Mouse (Mus musculus): ENCODE measurements at regions not wholly inside any gene's neighbourhood (a gene's known extent, or its start where the extent isn't known, plus 50 kb on each side); places are given as distances from the start of the nearest gene placed in this dataset.
A peak's percentile ranks its signal among the peaks of the same experiment; 100 is the strongest.

- DNase-seq = no peak
- intact Hi-C loops (cut with DNase I) = no loop called here
Observed at GRCm38 (mm10) chr12:14088960-14089359, 62.9 kb downstream of the Fam84a start.

- intact Hi-C loops (cut with DNase I) = no loop called here
- no peak for DNase-seq
Observed at GRCm38 (mm10) chr12:14082771-14083170, 69.1 kb downstream of the Fam84a start.

- no peak for DNase-seq
Observed at GRCm38 (mm10) chr12:14079892-14080291, 72.0 kb downstream of the Fam84a start.

GRCm38 (mm10) chr12:14069049-14069448, 82.8 kb downstream of the Fam84a start:
- DNase-seq = peak; percentile 30 to 32

More at GRCm38 (mm10) chr12:14079892-14080291, 72.0 kb downstream of the Fam84a start:
- intact Hi-C loops (cut with DNase I) = no loop called here

GRCm38 (mm10) chr12:14065401-14065800, 86.5 kb downstream of the Fam84a start:
- DNase-seq = no peak
- intact Hi-C loops (cut with DNase I) = no loop called here

More at GRCm38 (mm10) chr12:14069049-14069448, 82.8 kb downstream of the Fam84a start:
- intact Hi-C loops (cut with DNase I) = no loop called here

GRCm38 (mm10) chr12:14063276-14063675, 88.6 kb downstream of the Fam84a start:
- no peak for DNase-seq
- intact Hi-C loops (cut with DNase I) = no loop called here

GRCm38 (mm10) chr12:14056116-14056515, 95.7 kb downstream of the Fam84a start:
- DNase-seq = no peak
- intact Hi-C loops (cut with DNase I) = no loop called here

- intact Hi-C loops (cut with DNase I) = no loop called here
- DNase-seq = no peak
Observed at GRCm38 (mm10) chr12:14032363-14032762, 119.5 kb downstream of the Fam84a start.

- no peak for DNase-seq
- intact Hi-C loops (cut with DNase I) = no loop called here
Observed at GRCm38 (mm10) chr12:14015271-14015670, 136.6 kb downstream of the Fam84a start.

- DNase-seq = no peak
- intact Hi-C loops (cut with DNase I) = no loop called here
Observed at GRCm38 (mm10) chr12:14005991-14006390, 145.9 kb downstream of the Fam84a start.

GRCm38 (mm10) chr12:14001672-14002071, 150.2 kb downstream of the Fam84a start:
- DNase-seq = no peak
- intact Hi-C loops (cut with DNase I) = no loop called here

GRCm38 (mm10) chr12:13984396-13984776, 167.5 kb downstream of the Fam84a start:
- intact Hi-C loops (cut with DNase I) = no loop called here
- no peak for DNase-seq

GRCm38 (mm10) chr12:13983631-13984395, 168.0 kb downstream of the Fam84a start:
- intact Hi-C loops (cut with DNase I) = no loop called here
- no peak for DNase-seq

- no peak for DNase-seq
- intact Hi-C loops (cut with DNase I) = no loop called here
Observed at GRCm38 (mm10) chr12:13964537-13964936, 187.3 kb downstream of the Fam84a start.

GRCm38 (mm10) chr12:13939494-13939893, 212.4 kb downstream of the Fam84a start:
- DNase-seq = no peak
- intact Hi-C loops (cut with DNase I) = no loop called here

GRCm38 (mm10) chr12:13921066-13921465, 230.8 kb downstream of the Fam84a start:
- no peak for DNase-seq
- intact Hi-C loops (cut with DNase I) = no loop called here

- DNase-seq = no peak
- intact Hi-C loops (cut with DNase I) = no loop called here
Observed at GRCm38 (mm10) chr12:13883317-13883716, 268.5 kb downstream of the Fam84a start.

GRCm38 (mm10) chr12:13869161-13869560, 282.7 kb downstream of the Fam84a start:
- intact Hi-C loops (cut with DNase I) = no loop called here
- DNase-seq = no peak

GRCm38 (mm10) chr12:13861226-13861625, 290.6 kb downstream of the Fam84a start:
- DNase-seq = no peak
- intact Hi-C loops (cut with DNase I) = no loop called here

- peak; percentile 11 to 26 for DNase-seq
- intact Hi-C loops (cut with DNase I) = loop anchor here (1.0 kb wide), 1 partner anchor 471 kb away; no protein-coding TSS in a partner anchor
Observed at GRCm38 (mm10) chr12:13844532-13845485, 307.0 kb downstream of the Fam84a start.

- no peak for DNase-seq
- intact Hi-C loops (cut with DNase I) = loop anchor here (1.0 kb wide), 1 partner anchor 473 kb away; no protein-coding TSS in a partner anchor
Observed at GRCm38 (mm10) chr12:13843423-13844080, 308.3 kb downstream of the Fam84a start.

Measured in heart, postnatal 36 days (tissue).